Mouse (Mus musculus): ENCODE data around the gene Zbtb24.

GRCm38 (mm10) chr10:41509160-41509559 is 59.0 kb downstream of the Zbtb24 start:
- TF ChIP-seq CTCF (IDR thresholded peaks at IDR 0.05; ENCODE audit: low read depth), result peak; percentile 76
- no peak for TF ChIP-seq EP300 (IDR thresholded peaks at IDR 0.05; ENCODE audit: low read depth)
